Mouse (Mus musculus): Measurements from ENCODE around the gene AI661453.
"Not testable (repeated sequence)": the region's sequence is repeated elsewhere in the genome, so short reads cannot be mapped to it uniquely, and the experiment has no call there.

Gene AI661453

DNA sequence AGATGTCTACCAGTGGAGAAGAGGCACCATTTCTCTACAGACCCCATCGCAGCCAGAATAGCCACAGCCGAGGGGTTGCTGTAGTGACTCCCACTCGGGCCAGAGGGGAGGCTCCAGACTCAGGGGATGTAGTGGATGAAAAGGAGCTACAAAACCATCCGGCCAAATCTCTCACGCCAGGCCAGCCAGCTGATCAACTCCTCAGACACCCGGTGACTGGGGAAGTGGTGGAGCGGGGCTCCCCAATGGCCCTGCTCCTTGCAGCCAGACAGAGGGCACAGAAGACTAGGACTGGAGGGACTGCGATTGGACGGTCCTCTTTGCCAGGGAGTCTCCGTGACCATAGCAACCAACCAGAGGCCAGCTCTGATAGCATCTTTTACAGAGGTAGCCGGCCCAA is 31.2 kb downstream of the AI661453 start:
- no peak for DNase-seq (ENCODE audit: low spot score)

DNA sequence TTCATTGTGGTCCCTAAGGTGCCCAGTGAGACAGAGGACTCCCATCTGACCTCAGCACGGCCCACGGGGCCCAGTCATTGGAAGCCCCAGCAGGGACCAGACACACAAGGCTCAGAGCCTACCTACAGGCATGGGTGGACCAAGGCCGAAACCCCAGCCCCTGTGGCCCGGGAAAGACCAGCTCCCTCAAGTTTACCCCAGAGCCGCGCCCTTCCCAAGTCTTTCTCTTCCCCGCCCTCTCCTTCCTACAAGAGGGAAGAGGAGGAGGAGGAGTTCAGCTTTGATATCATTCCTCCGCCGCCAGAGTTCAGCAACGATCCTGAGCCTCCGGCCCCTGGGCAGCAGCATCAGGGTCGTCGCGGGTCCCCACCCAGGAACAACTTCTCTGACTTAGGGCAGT is 31.6 kb downstream of the AI661453 start:
- DNase-seq (ENCODE audit: low spot score), result no peak

DNA sequence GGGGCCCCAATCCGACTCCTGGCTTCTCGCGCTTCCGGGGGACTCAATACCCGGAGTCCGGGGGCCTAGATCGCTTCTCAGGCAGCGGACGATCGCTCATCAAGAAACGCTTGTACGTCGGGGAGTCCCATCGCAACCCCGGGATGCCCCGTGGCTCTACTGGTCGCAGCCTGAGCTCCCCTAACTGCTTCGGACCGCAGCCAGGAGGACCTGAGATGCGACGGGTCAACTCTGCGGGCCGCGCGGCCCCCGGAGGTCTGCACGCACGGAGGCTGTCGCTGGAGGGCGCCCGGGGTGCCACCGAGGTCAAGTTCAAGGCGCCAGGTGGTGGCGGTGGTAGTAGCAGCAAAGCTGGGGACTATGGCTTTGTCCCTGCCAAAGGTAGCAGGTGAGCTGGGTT is 32.1 kb downstream of the AI661453 start:
- DNase-seq (ENCODE audit: low spot score), result no peak

DNA sequence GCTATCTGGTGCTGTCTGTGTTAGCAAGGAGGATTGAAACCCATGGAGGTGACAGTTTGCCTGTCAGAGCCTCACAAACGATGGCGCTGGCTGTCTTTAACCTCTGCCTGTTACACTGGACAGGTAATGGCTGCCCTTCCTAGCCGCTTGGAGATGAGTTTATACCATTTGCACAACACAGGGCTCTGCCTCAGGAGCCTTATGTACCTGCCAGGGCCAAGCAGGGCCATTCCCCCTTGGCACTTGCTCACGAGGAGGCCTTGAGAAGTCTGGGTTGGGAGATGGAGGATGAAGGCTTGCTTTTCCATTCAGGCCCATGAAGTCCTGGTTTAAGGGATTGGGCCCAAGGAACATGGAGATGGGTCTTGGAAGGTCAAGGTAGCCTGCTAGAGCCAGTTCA is 33.2 kb downstream of the AI661453 start:
- DNase-seq (ENCODE audit: low spot score), result no peak

DNA sequence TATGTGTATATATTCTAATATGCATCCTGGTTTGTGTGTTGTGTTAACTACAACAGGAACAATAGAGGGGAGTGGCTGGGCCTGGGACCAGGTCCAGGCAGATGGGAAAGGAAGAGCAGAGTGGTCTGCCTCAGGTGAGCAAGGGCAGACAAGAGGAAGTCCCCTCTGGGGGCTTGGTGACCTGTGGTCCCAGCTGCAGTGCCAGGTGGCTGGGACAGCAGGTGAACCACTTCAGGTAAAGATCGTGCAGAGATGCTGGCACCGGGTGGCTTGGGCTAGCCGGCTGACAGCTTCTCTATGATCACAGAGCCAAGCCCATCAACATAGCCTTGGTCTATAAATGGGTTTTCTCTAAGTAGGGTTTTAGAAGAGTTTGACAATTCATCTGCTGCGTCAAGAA is 33.7 kb downstream of the AI661453 start:
- no peak for DNase-seq (ENCODE audit: low spot score)

DNA sequence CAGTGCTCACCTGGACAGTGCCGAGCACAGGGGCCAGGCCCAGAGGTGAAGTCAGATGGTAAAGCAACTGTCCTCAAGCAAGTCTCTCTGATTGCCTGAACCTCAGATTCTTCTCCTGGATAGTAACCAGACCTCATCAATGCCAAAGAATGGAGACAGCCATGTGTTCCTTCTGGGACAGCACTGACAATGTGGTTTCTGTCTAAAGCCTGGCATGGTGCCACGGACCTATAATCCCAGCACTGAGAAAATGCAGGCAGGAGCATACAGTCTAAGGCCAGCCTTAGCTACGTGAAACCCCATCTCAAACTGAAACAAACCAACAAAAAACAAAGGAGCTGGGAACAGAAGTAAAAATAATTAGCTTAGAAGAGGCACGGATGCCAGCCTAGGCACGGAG is 34.3 kb downstream of the AI661453 start:
- DNase-seq (ENCODE audit: low spot score), result no peak

DNA sequence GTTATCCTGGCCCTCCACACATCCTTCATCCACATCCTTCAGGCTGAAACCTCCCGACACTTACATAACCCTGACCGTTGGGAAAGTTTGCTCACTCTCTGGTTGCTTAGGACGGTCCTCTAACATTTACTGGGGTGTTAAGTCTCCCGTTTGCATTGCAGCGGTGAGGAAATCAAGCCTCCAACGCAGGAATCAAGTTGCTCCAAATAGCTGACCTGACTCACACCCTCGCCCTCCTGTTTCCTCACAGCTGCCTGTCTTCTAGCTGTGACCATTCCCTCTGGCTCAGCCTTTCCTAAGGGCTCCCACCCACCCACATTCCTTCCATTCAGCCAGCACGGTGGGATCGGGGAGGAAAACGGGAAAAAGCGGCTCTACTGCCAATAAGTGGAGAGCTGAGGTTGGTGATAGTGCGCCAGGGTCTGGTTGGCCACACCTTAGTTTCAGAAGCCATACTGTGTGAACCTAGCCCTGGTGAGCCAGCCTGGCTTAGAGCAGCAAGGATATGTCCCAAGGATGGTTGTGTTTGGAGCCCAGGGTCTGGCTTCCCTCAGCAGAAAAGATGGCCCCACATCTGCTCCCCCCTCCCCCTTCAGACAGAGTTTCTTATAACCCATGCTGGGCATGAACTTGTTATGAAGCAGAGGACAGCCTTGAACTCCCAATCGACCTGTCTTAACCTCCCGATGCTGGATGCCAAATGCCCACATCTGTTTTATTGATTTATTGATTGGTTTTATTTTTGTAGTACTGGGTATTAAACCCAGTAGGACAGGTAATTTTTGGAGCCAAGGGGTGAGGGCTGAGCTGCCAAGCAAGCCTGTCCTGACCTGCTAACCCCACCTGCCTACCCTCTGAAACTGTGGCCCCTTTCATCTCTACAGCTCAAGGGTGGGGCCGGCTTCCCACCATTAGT is 36.3 kb downstream of the AI661453 start:
- no peak for DNase-seq (ENCODE audit: low spot score)

DNA sequence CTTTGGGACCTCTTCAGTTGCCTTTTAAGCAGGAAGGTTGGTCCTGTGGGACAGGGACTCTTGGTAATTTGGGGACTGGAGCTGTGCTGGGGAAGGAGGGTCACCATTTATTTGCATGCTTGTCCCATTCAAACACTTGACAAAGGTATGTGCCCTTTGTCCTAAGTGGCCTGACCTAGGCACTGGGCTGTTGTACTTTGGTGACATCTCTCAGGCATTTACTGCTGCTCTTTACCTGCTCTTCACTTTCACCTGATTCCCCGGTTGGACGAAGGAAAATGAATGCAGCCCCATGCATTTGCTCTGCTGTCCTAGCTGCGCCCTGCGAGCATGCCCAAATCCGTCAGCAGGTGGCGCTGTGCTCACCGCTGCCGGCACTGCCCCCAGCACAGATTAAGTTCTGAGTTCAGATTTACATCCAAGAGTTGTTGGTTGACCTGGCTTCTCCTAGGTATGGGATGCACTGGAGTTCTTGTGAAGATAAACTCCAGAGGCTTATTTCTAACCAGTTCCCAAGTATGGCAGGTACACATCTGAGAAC is 37.1 kb downstream of the AI661453 start:
- peak; percentile 65 for DNase-seq (ENCODE audit: low spot score)

DNA sequence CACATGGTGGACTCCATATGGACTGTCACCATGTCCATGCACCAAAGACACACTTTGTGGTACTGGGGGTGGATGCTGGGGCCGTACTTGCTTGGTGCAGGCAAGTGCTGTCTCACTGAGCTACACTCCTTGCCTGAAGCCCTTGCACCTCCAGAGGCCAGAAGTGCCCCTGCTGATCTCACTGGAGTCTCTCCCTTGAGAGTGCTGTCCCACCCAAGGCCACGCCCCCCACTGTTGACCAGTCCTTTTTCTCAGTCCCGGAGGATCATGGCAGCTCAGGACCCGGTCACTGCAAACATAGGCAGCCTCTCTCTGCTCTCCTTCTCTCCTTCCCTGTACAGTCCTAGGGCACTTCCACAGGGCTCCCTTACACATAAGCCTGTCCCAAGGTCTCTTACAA is 37.8 kb downstream of the AI661453 start:
- DNase-seq (ENCODE audit: low spot score), result no peak

DNA sequence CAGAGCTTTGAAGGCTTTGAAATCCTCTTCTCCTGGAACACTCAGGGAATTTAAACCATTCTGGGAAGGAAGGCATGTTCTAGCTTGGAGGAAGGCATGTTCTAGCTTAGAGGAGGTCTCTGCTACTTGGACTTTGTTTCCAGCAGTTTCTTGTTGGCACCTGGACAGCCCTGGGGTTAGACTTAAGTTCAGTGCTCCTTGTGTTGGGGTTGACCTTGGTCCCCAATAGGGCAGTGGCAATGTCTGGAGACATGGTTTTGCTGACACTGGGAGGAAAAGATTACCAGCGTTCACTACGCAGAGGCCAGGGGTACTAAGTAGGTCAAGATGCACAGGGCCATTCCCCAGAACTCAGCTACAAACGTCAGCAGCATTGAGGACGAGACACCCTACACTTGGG is 38.8 kb downstream of the AI661453 start:
- no peak for DNase-seq (ENCODE audit: low spot score)

DNA sequence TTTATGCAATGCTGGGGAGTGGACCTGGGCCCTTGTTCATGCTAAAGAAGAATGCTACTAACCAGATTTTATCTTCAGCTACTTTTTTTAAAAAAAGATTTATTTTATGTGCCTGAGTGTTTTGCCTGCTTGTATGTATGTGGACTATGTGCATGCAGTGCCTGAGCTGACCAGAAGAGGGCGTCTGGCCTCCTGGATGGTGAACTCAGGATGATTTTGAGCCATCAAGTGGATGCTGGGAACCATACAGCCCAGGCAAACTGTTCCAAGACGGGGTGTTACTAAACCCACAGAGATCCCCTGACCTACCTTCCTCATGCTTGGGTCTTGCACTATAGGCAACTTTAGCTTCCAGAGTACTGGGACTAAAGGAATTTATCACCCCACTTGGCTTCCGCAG is 39.3 kb downstream of the AI661453 start:
- no peak for DNase-seq (ENCODE audit: low spot score)

DNA sequence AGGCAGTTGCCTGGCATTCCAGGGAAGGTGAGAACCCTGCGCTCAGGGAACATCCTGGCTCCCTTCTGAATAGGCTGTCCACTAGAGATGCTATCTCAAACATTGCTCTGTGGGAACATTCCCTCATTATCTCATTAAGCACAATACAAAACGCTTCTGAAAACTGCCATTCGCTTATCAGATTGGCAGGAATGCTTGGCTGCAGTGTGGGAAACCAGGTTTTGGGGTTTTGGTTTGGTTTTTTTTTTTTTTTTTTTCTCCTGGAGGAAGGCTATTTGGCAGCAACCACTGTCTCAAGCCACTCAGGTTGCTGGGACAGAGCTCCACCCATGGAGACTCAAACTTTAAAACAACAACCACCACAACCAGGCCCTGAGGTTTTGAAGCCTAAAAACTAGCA is 43.5 kb downstream of the AI661453 start:
- no peak for DNase-seq (ENCODE audit: low spot score)

DNA sequence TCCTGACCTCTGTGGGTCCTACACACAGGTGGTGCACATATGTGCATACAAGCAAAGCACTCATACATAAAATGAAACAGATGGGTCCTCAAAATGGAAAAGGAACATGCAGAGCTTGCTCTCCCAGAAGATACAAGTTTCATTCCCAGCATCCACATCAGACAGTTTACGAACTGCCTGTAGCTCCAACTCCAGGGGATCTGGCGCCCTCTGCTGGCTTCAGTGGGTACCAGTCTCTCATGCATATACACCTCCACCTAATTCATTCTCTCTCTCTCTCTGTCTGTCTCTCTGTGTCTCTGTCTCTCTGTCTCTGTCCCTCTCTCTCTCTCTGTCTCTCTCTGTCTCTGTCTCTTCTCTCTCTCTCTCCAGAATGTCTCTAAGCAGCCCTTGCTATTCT is 46.0 kb downstream of the AI661453 start:
- DNase-seq (ENCODE audit: low spot score), result peak; percentile 45

DNA sequence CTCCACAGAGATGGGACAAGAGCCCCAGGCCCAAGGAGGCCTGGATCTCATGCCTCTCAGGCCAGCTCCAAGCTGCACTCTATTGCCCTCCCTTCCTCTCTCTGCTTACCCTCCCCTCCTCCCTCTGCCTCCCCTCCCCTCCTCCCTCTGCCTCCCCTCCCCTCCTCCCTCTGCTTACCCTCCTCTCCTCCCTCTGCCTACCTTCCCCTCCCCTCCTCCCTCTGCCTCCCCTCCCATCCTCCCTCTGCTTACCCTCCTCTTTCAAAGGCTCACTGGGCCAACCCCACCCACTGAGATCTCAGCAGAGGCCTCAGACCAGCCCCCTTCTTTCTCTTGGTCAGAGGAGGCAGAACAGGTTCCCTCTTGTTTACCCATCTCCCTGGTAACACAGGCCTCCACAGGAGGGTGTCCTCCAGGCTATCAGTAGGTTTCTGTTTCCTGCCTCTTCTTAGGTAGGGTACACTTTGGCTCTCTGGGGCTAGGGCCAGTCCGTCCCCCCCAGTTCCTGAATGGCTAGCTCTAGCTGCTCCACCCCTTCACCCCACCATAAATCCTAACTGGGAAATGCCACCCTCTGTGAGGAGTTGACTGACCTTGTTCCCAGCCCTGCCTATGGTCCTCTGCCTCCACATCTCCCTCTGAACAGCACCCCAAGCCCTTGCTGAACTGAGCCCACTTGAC is 48.0 kb downstream of the AI661453 start:
- DNase-seq (ENCODE audit: low spot score), result peak; percentile 23

DNA sequence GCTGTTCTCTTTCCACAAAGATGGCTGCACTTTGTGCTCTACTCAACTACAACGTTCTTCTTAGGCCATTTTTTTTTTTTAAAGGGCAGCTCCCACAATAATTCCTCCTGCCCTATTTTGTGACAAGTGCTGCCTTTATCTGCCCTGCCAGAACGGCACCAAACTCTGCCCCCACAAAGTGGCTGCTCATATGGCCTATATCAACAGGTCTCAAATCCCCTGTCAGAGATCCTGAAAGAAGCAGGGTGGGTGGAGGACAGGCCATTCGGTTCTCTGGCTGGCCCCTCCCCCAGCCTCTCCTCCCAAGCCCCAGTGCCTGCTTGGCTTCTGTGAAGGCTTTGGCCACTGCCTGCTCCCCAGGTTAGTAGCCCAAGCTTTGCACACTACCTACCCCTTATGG is 48.6 kb downstream of the AI661453 start:
- DNase-seq (ENCODE audit: low spot score), result no peak

DNA sequence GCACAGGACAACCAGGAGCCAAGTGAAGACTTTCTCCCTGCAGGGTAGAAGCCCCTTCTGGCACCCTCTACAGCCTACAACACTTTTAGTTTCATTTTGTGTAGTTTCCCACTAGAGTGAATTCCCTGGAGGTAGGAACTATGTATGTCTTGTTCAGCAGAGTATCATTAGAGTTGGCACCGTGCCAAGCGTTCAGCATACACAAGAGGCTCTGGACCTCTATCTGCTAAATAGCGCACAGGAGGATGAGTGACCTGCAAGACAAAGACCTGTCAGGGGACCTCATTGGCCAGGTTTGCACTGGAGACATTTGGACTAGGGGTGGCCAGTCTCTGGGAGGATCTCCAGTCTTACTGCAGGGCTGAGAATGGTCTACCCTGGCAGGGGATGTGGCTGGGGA is 49.4 kb downstream of the AI661453 start:
- no peak for DNase-seq (ENCODE audit: low spot score)

DNA sequence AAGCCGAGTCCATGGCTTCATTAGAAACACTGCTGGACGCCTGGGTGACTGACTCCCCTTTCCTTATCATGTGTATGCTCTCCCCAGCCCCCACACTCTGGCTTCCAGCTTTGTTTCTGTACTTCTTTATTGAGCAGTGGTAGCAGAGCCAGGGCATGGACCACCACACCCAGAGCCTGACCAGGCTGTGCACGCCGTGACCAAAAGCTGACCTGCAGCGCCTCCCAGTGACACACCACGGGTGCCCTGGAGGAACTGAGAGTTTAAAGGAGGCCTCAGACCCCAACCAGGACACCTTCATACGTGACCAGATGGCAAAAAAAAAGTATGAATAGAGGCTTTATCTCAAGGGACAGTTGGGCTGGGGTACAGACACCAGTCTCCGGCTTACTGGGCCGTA is 54.4 kb downstream of the AI661453 start:
- no peak for DNase-seq (ENCODE audit: low spot score)

DNA sequence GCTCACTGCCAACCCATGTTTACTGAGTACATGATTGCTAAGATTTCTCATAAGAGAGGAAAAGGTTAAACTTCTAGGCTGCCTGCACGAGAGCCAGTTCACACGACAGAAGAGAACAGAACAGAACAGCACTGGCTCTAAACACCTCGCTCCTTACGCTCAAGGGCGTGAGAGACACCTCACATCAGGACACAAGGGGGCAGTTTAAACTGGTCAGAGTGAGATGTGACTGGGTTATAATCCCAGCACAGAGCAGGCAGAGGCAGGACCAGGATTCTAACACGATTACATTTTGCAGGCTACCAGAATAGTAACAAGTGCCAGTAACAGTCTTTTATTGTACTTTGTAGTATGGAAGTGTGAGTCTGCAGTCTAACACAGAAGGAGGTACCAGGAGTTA is 56.3 kb downstream of the AI661453 start:
- no peak for DNase-seq (ENCODE audit: low spot score)

DNA sequence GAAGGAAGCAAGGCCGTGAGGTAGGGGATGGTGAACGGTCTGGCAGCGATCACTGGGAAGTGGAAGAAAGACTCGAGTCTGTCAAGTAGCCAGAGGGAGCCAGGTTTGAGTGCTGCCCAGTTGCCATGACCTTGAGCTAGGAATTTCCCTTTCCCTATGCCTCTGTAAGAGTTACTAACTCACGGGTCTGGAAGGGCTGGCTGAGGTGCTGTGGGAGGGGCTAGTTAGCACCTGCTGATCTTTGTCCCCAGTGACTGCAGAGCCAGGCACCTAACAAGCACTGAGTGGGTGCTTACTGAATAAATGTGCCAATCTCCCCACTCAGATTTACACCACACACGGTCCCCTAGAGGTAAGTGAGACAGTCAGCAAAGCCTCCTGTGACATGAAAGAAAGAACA is 57.2 kb downstream of the AI661453 start:
- no peak for DNase-seq (ENCODE audit: low spot score)

DNA sequence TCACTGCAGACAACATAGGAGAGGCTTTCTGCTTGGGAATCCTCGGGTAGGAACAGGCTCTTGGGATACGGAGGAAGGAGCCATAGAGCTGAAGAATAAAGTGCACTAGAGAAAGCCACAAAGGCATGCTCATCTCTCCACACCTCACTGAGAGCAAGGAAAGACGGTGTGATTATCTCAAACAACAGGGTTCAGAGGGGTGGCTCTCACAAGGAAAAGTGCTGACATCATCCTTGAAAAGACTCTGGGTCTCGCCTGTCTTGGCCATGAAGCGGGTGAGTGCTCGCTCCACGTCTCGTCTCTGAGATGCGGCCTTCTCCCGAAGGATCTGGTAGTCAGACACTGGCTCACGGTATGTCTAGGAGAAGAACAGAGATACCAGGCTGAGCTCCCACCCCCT is 57.7 kb downstream of the AI661453 start:
- no peak for DNase-seq (ENCODE audit: low spot score)

DNA sequence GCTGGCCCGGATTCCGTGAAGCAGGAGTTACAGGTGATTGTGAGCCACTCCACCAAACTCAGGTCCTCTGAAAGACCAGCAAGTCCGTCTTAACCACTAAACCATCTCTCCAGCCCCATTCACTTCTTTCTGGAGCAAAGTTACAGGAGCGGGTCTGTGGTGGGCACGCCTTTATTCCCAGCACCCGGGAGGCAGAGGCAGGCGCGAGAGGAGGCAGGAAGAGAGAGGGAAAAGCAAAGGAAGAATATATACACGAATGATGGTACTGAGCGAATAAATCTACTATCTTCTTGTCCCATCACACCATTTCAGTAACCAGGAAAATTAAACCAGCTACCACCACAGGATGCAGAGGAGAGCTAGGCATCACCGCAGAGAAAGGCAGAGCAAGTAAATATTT is 65.1 kb downstream of the AI661453 start:
- no peak for DNase-seq (ENCODE audit: low spot score)

DNA sequence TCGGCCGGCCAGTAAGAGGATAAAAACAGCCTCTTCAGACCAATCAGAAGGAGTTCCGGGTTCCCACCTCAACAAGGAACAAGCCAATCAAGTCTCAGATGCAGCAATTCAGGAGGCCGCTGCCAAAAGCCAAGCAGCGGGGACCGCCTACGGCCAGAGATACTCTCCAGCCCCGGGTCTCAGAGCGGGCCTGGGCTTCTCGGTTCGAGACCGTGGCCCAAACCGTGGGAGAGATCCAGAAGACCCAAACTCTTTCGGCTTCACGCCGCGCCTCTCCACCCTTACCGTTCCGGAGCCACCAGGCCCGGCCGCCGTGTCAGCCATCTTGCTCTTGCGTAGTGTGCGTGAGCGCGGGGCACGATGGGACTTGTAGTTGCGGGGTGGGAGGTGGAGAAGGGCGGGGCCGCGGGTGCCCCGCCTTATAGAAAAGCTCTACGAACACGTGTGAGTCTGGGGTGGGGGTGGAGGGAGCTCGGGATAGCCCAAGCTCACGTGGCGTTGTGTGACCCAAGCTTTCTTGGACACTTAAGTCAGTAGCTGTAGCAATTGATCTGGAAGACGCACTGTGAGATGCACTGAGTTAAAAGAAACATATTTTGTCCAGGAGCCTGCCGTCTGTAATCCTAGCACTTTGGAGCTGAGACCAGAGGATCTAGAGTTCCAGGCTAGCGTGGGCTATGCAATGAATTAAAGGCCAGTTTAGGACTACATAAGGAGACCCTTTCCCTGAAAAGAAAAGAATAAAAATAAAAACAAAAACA is 65.7 kb downstream of the AI661453 start, which contains the start of gene Taf8:
TSS of gene Taf8 (minus strand) at position 347 of the 761 bp plus-strand sequence.
- peak; percentile 90 for DNase-seq (ENCODE audit: low spot score)

DNA sequence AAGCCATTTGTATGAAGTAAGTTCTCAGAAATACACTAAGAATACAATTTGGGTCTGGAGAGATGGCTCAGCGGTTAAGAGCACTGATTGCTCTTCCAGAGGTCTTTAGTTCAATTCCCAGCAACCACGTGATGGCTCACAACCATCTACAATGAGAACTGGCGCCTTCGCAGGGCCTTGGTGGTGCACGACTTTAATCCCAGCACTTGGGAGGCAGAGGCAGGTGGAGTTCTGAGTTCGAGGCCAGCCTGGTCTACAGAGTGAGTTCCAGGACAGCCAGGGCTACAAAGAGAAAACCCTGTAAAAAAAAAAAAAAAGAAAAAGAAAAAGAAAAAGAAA is 66.3 kb downstream of the AI661453 start:
- not testable (repeated sequence) for DNase-seq (ENCODE audit: low spot score)

All from T-cell, adult 2 months (primary cell).